Mouse (Mus musculus) adrenal gland, adult (tissue): ENCODE results near the gene Olfr295.

Source experiments
- DNase-seq, 2 experiments: peaks; one replicate each; pipeline ENCODE4 v3.0.0; 2022 to 2023; ENCODE audit warnings: low spot score in 1 of 2; ENCODE audit not compliant: inconsistent age in 2 of 2

Gene Olfr295

GRCm38 (mm10) chr7:86583562-86583961 is at the start of gene Olfr295:
Gene Olfr295, plus strand, starts transcription at chr7:86583862.
- no peak for DNase-seq

DNA sequence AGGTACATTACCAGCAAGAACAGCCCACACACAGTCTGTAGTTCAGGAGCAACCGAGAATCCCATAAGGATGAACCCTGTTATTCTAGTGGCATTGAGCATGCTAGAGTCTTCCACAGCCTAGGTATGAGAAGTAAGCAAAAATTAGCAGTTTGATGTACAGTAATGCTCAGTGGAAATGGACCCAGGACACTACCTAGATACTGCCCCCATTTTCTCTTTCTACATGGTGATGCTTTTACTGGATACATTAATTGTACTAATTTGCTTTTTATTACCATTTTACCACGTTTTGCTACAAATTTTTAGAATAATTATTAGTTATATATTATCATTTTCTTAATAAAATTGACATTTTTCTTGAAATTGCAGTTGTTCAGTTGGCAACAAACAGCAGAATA is 32.9 kb downstream of the Olfr295 start, which contains the start of gene Olfr294:
Gene Olfr294, minus strand, starts transcription at position 101 of the 400 bp plus-strand sequence.
- DNase-seq = no peak
